Mouse (Mus musculus): ENCODE results near the gene B3galt6. TPM values are rescaled to one million over a fixed set of nuclear protein-coding genes. Genes with fewer than 3 reads are reported as not detected.

Gene B3galt6
- polyA plus RNA-seq, 1 experiment, result 4.9 TPM

GRCm38 (mm10) chr4:155972651-155973050, 19.8 kb downstream of the B3galt6 start:
- 90% methylated on average over 6 of the region's 6 CpGs for WGBS
- no peak overlapping the region for H3K27ac ChIP-seq (ENCODE audit: insufficient read depth, low read length)
- H3K27me3 ChIP-seq (ENCODE audit: control insufficient read depth, insufficient read depth, low read length), result no peaks in the 10 kb centered on the region
- DNase-seq (ENCODE audit: low read depth in 1 of 2, low spot score in 2 of 2), result no peak
- TF ChIP-seq CTCF (IDR thresholded peaks at IDR 0.05; ENCODE audit: extremely low read depth, insufficient read depth, insufficient read length, insufficient replicate concordance), result no peak
- TF ChIP-seq POLR2A (IDR thresholded peaks at IDR 0.05; ENCODE audit: low read depth, low read length), result no peak
- H3K36me3 ChIP-seq (ENCODE audit: control insufficient read depth, insufficient read depth, low read length), result no peaks in the 10 kb centered on the region
- no peak overlapping the region for H3K4me3 ChIP-seq (ENCODE audit: extremely low read depth, insufficient read depth, insufficient read length)
- no peaks in the 10 kb centered on the region for H3K4me1 ChIP-seq (ENCODE audit: control insufficient read depth, insufficient read depth, insufficient read length)

- TF ChIP-seq POLR2A (IDR thresholded peaks at IDR 0.05; ENCODE audit: low read depth, low read length) (no peak), CTCF (IDR thresholded peaks at IDR 0.05; ENCODE audit: extremely low read depth, insufficient read depth, insufficient read length, insufficient replicate concordance) (no peak)
- no peak for DNase-seq (ENCODE audit: low read depth in 1 of 2, low spot score in 2 of 2)
- H3K4me1 ChIP-seq (ENCODE audit: control insufficient read depth, insufficient read depth, insufficient read length), result no peaks in the 10 kb centered on the region
These were observed 22.2 kb downstream of the B3galt6 start for GRCm38 (mm10) chr4:155970286-155970685.

GRCm38 (mm10) chr4:155969043-155969653, 23.3 kb downstream of the B3galt6 start:
- Histone ChIP-seq H3K27me3 (ENCODE audit: control insufficient read depth, insufficient read depth, low read length) (no peaks in the 10 kb centered on the region), H3K4me1 (ENCODE audit: control insufficient read depth, insufficient read depth, insufficient read length) (no peaks in the 10 kb centered on the region), H3K4me3 (ENCODE audit: extremely low read depth, insufficient read depth, insufficient read length) (no peak overlapping the region), H3K36me3 (ENCODE audit: control insufficient read depth, insufficient read depth, low read length) (peaks cover 4% of the 10 kb centered on the region), H3K27ac (ENCODE audit: insufficient read depth, low read length) (no peak overlapping the region)
- no peak for TF ChIP-seq POLR2A (IDR thresholded peaks at IDR 0.05; ENCODE audit: low read depth, low read length)
- no peak for DNase-seq (ENCODE audit: low read depth in 1 of 2, low spot score in 2 of 2)
- WGBS, result 86% methylated on average over 13 of the region's 13 CpGs

More at GRCm38 (mm10) chr4:155970286-155970685, 22.2 kb downstream of the B3galt6 start:
- Histone ChIP-seq H3K4me3 (ENCODE audit: extremely low read depth, insufficient read depth, insufficient read length) (no peak overlapping the region), H3K27me3 (ENCODE audit: control insufficient read depth, insufficient read depth, low read length) (no peaks in the 10 kb centered on the region), H3K27ac (ENCODE audit: insufficient read depth, low read length) (no peak overlapping the region), H3K36me3 (ENCODE audit: control insufficient read depth, insufficient read depth, low read length) (peaks cover 1% of the 10 kb centered on the region)
- 81% methylated on average over 5 of the region's 5 CpGs for WGBS

DNA sequence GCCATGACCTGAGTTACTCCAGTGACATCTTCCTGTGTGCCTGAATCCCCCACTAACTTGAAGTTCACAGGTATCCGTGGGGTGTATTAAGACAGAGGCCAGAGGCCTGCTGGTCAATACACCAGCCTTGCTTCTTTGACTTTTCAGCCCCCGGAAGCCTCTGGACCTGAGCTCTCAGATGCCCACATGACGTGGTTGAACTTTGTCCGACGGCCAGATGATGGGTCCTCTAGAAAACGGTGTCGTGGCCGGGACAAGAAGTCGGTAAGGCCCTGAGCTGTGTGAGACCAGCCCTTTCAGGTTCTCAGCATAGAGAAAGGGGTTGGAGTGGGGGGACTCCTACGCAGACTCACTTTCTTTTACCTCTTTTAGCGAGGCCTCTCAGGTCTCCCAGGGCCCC, 28.1 kb downstream of the B3galt6 start:
- H3K4me1 ChIP-seq (ENCODE audit: control insufficient read depth, insufficient read depth, insufficient read length), result peaks cover 5% of the 10 kb centered on the region
- H3K4me3 ChIP-seq (ENCODE audit: extremely low read depth, insufficient read depth, insufficient read length), result no peak overlapping the region
- no peak overlapping the region for H3K27ac ChIP-seq (ENCODE audit: insufficient read depth, low read length)
- no peak for DNase-seq (ENCODE audit: low read depth in 1 of 2, low spot score in 2 of 2)
- H3K27me3 ChIP-seq (ENCODE audit: control insufficient read depth, insufficient read depth, low read length), result no peaks in the 10 kb centered on the region
- 91% methylated on average over 11 of the region's 11 CpGs for WGBS
- TF ChIP-seq POLR2A (IDR thresholded peaks at IDR 0.05; ENCODE audit: low read depth, low read length) (no peak), CTCF (IDR thresholded peaks at IDR 0.05; ENCODE audit: extremely low read depth, insufficient read depth, insufficient read length, insufficient replicate concordance) (no peak)
- H3K36me3 ChIP-seq (ENCODE audit: control insufficient read depth, insufficient read depth, low read length), result peaks cover 4% of the 10 kb centered on the region

- Histone ChIP-seq H3K4me3 (ENCODE audit: extremely low read depth, insufficient read depth, insufficient read length) (no peak overlapping the region), H3K36me3 (ENCODE audit: control insufficient read depth, insufficient read depth, low read length) (peaks cover 7% of the 10 kb centered on the region), H3K27ac (ENCODE audit: insufficient read depth, low read length) (no peak overlapping the region), H3K27me3 (ENCODE audit: control insufficient read depth, insufficient read depth, low read length) (no peaks in the 10 kb centered on the region), H3K4me1 (ENCODE audit: control insufficient read depth, insufficient read depth, insufficient read length) (peaks cover 5% of the 10 kb centered on the region)
- no peak for DNase-seq (ENCODE audit: low read depth in 1 of 2, low spot score in 2 of 2)
- TF ChIP-seq POLR2A (IDR thresholded peaks at IDR 0.05; ENCODE audit: low read depth, low read length) (no peak), CTCF (IDR thresholded peaks at IDR 0.05; ENCODE audit: extremely low read depth, insufficient read depth, insufficient read length, insufficient replicate concordance) (no peak)
- WGBS, result 83% methylated on average over 7 of the region's 7 CpGs
These were observed 29.3 kb downstream of the B3galt6 start for GRCm38 (mm10) chr4:155963106-155963505.

GRCm38 (mm10) chr4:155962167-155962971, 30.1 kb downstream of the B3galt6 start, which contains the start of gene C1qtnf12:
Gene C1qtnf12 (plus strand): TSS chr4:155962318.
- H3K4me3 ChIP-seq (ENCODE audit: extremely low read depth, insufficient read depth, insufficient read length), result peak within 1 kb of the TSS; percentile 59
- no peak for DNase-seq (ENCODE audit: low read depth in 1 of 2, low spot score in 2 of 2)
- peaks cover 5% of the 10 kb centered on the region for H3K4me1 ChIP-seq (ENCODE audit: control insufficient read depth, insufficient read depth, insufficient read length)
- H3K27me3 ChIP-seq (ENCODE audit: control insufficient read depth, insufficient read depth, low read length), result no peaks in the 10 kb centered on the region
- WGBS, result 4% methylated on average over 32 of the region's 42 CpGs
- TF ChIP-seq POLR2A (IDR thresholded peaks at IDR 0.05; ENCODE audit: low read depth, low read length) (no peak), CTCF (IDR thresholded peaks at IDR 0.05; ENCODE audit: extremely low read depth, insufficient read depth, insufficient read length, insufficient replicate concordance) (no peak)
- no peak within 1 kb of the TSS; the same call in 1 of the 2 replicates for H3K27ac ChIP-seq (ENCODE audit: insufficient read depth, low read length)
- peaks cover 13% of the 10 kb centered on the region for H3K36me3 ChIP-seq (ENCODE audit: control insufficient read depth, insufficient read depth, low read length)

GRCm38 (mm10) chr4:155959275-155959674, 33.2 kb downstream of the B3galt6 start:
- DNase-seq (ENCODE audit: low read depth in 1 of 2, low spot score in 2 of 2), result peak; percentile 61 to 73
- TF ChIP-seq CTCF (IDR thresholded peaks at IDR 0.05; ENCODE audit: extremely low read depth, insufficient read depth, insufficient read length, insufficient replicate concordance), result peak; percentile 79; the same call in 1 of the 2 replicates
- TF ChIP-seq POLR2A (IDR thresholded peaks at IDR 0.05; ENCODE audit: low read depth, low read length), result no peak
- Histone ChIP-seq H3K27me3 (ENCODE audit: control insufficient read depth, insufficient read depth, low read length) (no peaks in the 10 kb centered on the region), H3K27ac (ENCODE audit: insufficient read depth, low read length) (no peak overlapping the region), H3K4me1 (ENCODE audit: control insufficient read depth, insufficient read depth, insufficient read length) (peaks cover 5% of the 10 kb centered on the region), H3K36me3 (ENCODE audit: control insufficient read depth, insufficient read depth, low read length) (peaks cover 24% of the 10 kb centered on the region), H3K4me3 (ENCODE audit: extremely low read depth, insufficient read depth, insufficient read length) (no peak overlapping the region)
- WGBS, result 3% methylated on average over 5 of the region's 5 CpGs
